Mouse (Mus musculus) testis, adult 2 months (tissue): ENCODE data around the gene Pdia5. TPM values are rescaled to one million over a fixed set of nuclear protein-coding genes. Genes with fewer than 3 reads are reported as not detected.

ENCODE experiments used
- H3K27ac ChIP-seq: fragments of 200-500 bp; 2 replicates; pipeline ENCODE4 v1.5.1; 2012; ENCODE audit warnings: low read depth, low read length; ENCODE audit not compliant: control insufficient read depth, insufficient read depth
- H3K27me3 ChIP-seq: fragments of 200-500 bp; 2 replicates; pipeline ENCODE4 v1.6.1; 2012; ENCODE audit warnings: mild to moderate bottlenecking, low read length, moderate library complexity; ENCODE audit not compliant: control insufficient read depth, insufficient read depth
- H3K36me3 ChIP-seq: fragments of 200-500 bp; 2 replicates; pipeline ENCODE4 v1.6.1; 2012; ENCODE audit warnings: mild to moderate bottlenecking, low read length; ENCODE audit not compliant: control insufficient read depth, insufficient read depth
- H3K4me1 ChIP-seq: fragments of 200-500 bp; 2 replicates; pipeline ENCODE4 v1.6.1; 2012; ENCODE audit warnings: low read length; ENCODE audit not compliant: control insufficient read depth, insufficient read depth
- H3K4me3 ChIP-seq: fragments of 200-500 bp; 2 replicates; pipeline ENCODE4 v1.5.1; 2012; ENCODE audit warnings: low read depth, mild to moderate bottlenecking, low read length, moderate library complexity, mixed read lengths; ENCODE audit not compliant: control insufficient read depth
- CTCF ChIP-seq: fragments of 200-500 bp; IDR thresholded peaks from 2 replicates; pipeline ENCODE4 v1.5.1; 2012; ENCODE audit warnings: low read depth, mild to moderate bottlenecking, inconsistent platforms, low read length, moderate library complexity; ENCODE audit not compliant: control insufficient read depth, insufficient read depth, insufficient replicate concordance
- POLR2A ChIP-seq: fragments of 200-500 bp; IDR thresholded peaks from 2 replicates; pipeline ENCODE4 v1.6.1; 2012; ENCODE audit warnings: low read depth, mild to moderate bottlenecking, inconsistent platforms, low read length, moderate library complexity; ENCODE audit not compliant: control insufficient read depth
- polyA plus RNA-seq: library from polyadenylated mRNA; depleted of rRNA; stranded (reverse); fragments of >200 nt; gene quantifications from 2 replicates; pipeline ENCODE4 v1.2.3, GENCODE M21; 2012

Gene Pdia5
- polyA plus RNA-seq, 1 experiment: 18.9 TPM

DNA sequence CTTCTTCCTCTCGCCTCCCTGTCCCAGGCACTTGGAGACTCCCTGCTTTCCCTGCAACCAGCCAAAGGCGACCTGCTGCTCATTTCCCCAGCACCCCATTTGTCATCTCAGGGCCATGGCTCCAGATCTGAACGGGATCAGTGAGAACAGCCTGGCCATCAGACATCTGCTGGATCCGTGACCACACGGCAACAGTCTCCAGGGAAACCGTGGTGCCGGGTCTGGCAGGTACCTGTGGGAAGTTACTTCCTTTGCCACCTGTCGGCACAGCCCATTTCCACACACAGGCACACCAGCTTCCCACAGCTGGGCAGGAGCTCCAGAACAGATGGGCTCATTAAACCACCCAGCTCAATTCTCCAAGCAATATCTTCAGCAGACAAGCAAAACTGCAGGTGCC lies 33.2 kb downstream of the Pdia5 start:
- no peaks in the 10 kb centered on the region for H3K36me3 ChIP-seq
- TF ChIP-seq POLR2A: no peak
- TF ChIP-seq CTCF: no peak

GRCm38 (mm10) chr16:35457011-35457419 lies 33.7 kb downstream of the Pdia5 start:
- no peaks in the 10 kb centered on the region for H3K4me1 ChIP-seq

More for the DNA sequence above, 33.2 kb downstream of the Pdia5 start:
- Histone ChIP-seq H3K4me1 (no peaks in the 10 kb centered on the region), H3K27me3 (no peaks in the 10 kb centered on the region), H3K27ac (no peak overlapping the region), H3K4me3 (no peak overlapping the region)

DNA sequence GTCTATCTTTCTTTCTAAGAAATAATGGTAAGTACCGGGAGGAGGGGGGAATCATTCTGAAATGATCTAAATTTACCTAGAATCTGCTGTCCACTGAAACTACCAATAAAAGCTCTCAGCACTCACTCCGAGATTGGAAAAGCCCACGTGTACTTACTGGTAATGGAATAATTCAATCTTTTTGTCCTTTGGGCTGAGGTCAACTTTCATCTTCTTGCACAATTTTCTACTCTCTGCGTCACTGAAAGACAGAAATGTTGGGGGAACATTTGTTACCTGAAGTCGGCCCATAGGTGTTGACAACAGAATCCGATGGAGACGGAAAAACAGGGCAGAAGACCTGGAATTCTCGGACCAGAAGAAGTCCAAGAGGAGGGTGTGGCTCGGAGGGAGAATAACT lies 34.4 kb downstream of the Pdia5 start:
- Histone ChIP-seq H3K4me3 (no peak overlapping the region), H3K36me3 (no peaks in the 10 kb centered on the region), H3K4me1 (no peaks in the 10 kb centered on the region), H3K27me3 (no peaks in the 10 kb centered on the region), H3K27ac (no peak overlapping the region)
- TF ChIP-seq POLR2A: no peak
- TF ChIP-seq CTCF: no peak

More at GRCm38 (mm10) chr16:35457011-35457419, 33.7 kb downstream of the Pdia5 start:
- Histone ChIP-seq H3K36me3 (no peaks in the 10 kb centered on the region), H3K27me3 (no peaks in the 10 kb centered on the region), H3K4me3 (no peak overlapping the region), H3K27ac (no peak overlapping the region)
- TF ChIP-seq CTCF (no peak), POLR2A (no peak)

GRCm38 (mm10) chr16:35455822-35456221 lies 34.9 kb downstream of the Pdia5 start:
- Histone ChIP-seq H3K4me3 (no peak overlapping the region), H3K27me3 (no peaks in the 10 kb centered on the region), H3K27ac (no peak overlapping the region), H3K4me1 (no peaks in the 10 kb centered on the region), H3K36me3 (no peaks in the 10 kb centered on the region)
- TF ChIP-seq CTCF (no peak), POLR2A (no peak)

DNA sequence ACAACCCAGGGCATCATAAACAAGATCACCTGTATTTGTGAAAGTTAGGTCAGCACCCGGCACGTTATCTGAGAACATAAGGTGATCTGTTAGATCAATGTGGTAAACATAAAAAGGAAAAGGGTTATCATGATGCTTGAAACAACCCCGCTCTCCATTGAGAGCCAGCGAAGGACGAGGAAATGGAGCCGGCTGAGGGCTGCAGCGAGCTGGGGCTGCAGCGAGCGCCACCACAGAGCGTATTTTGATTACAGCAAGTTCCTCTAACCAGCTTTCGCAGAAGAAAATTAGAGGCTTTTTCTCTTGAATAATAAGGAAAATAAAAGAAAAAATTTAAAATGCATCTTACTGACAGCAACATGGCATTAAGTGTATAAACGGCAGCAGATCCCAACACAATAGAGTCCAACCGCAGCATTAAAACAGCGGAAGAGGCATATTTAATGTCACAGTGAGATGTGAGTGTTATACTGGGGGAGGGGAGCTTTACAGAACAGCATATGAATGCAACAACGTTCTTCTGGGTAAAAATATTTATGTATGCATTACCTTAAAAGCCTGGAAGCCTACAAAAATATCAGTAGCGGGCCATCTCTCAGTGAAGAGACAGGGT lies 40.5 kb downstream of the Pdia5 start:
- Histone ChIP-seq H3K4me1 (no peaks in the 10 kb centered on the region), H3K36me3 (no peaks in the 10 kb centered on the region), H3K27me3 (no peaks in the 10 kb centered on the region), H3K27ac (no peak overlapping the region), H3K4me3 (no peak overlapping the region)
- TF ChIP-seq CTCF (no peak), POLR2A (no peak)

DNA sequence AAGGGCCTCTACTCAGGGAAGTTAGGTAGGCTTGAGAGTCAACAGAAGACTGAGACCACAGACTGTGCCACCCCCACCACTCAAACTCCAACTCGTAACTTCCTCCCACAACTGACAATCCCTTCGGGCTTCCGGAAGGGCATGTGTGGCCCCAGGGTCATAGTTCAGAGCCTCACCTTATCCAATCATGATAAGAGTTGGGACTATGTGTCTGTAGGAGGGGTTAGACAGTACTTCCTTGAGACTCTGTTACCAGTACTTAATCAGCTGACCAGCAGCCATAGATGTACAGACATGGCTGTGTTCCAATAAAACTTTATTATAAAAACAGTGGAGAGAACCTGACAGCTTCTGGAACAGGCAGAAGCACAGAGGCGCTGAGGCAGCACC lies 48.7 kb downstream of the Pdia5 start:
- H3K27me3 ChIP-seq: no peaks in the 10 kb centered on the region
- H3K27ac ChIP-seq: no peak overlapping the region
- no peaks in the 10 kb centered on the region for H3K4me1 ChIP-seq
- no peaks in the 10 kb centered on the region for H3K36me3 ChIP-seq
- TF ChIP-seq CTCF: no peak
- TF ChIP-seq POLR2A: no peak
- no peak overlapping the region for H3K4me3 ChIP-seq

- TF ChIP-seq CTCF (no peak), POLR2A (no peak)
- Histone ChIP-seq H3K27ac (no peak overlapping the region), H3K4me1 (no peaks in the 10 kb centered on the region), H3K4me3 (no peak overlapping the region), H3K27me3 (no peaks in the 10 kb centered on the region), H3K36me3 (no peaks in the 10 kb centered on the region)
These were observed 49.2 kb downstream of the Pdia5 start for GRCm38 (mm10) chr16:35441346-35442025.
